Mouse (Mus musculus) stomach, postnatal 0 days (tissue): ENCODE results near the gene Padi1.

Source experiments
- CTCF ChIP-seq: IDR thresholded peaks from 2 replicates; pipeline ENCODE4 v1.5.1; 2016; ENCODE audit warnings: antibody characterized with exemption, low read depth, mild to moderate bottlenecking, moderate library complexity
- EP300 ChIP-seq: optimal IDR thresholded peaks from 2 replicates; pipeline ENCODE3; 2016; ENCODE audit warnings: antibody characterized with exemption

DNA sequence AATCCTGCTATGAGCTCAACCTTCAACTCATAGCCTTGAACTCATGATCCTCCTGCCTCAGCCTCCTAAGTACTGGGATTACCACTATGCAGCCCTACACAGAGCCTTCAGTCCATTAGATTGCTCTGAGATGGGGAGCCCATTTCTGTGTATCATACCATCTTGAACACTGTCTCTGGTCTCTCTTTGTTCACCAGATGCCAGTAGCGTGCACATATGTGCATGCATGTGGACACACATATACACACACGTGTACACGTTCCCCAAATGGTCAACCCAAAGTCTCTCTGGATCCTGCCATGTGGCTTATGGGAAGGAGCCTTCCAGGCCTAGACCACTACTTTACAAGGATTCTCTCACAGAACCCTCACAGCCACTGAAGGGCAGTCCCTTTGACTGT, 37.4 kb upstream of the Padi1 start:
- TF ChIP-seq EP300 (no peak), CTCF (no peak)
